ENCODE assay signal across 8 mouse cellular contexts in genomic region chr19:41442608-41442969, GRCm38 (mm10). TPM values are rescaled to one million over a fixed set of nuclear protein-coding genes. Genes with fewer than 3 reads are reported as not detected.
DNase-seq lines count a peak whose midpoint lies in the region; ATAC-seq lines count a peak whose summit lies in the region.

No protein-coding gene starts in this region.

- peak; percentile 13 for DNase-seq in cerebellum, adult 11 months
- DNase-seq in adrenal gland, postnatal 10 days, result peak; percentile 83
- DNase-seq in heart, postnatal 14 days, result peak; percentile 58 to 68
- peak; percentile 42 to 81 for DNase-seq in kidney, postnatal 36 days
- peak; percentile 61 for DNase-seq in spleen, adult 12 weeks (ENCODE audit: low spot score)

- no peak for ATAC-seq in cerebellum, adult (ENCODE audit: insufficient number of reproducible peaks, low FRiP score, low TSS enrichment)
- peak; percentile 94 for ATAC-seq in erythroblast, adult 5-6 weeks (replicated peaks; ENCODE audit: low FRiP score, poor library complexity, severe bottlenecking)
- ATAC-seq in megakaryocyte, adult 5-6 weeks (ENCODE audit: poor library complexity, severe bottlenecking), result peak; percentile 80

- intact Hi-C loops in heart, postnatal 14 days (cut with DNase I), result no loop called here

RNA-seq across cellular contexts. Expression of gene Lcor, which starts 39.8 kb away (rescaled TPM):
- total RNA-seq in adrenal gland, postnatal 10 days (2021), result 10 to 100 TPM; 13.9 to 17.7 TPM
- total RNA-seq in erythroblast, adult 5-6 weeks (2015; ENCODE audit: low replicate concordance), result 57.1 and 63.6 TPM in 2 replicates
- total RNA-seq in erythroblast, adult 5-6 weeks (2017; ENCODE audit: low replicate concordance), result 136 and 155 TPM in 2 replicates
- 10 to 100 TPM; 11.7 to 13.0 TPM for total RNA-seq in heart, postnatal 14 days (2021)
- total RNA-seq in megakaryocyte, adult 5-6 weeks (2015), result 8.6 and 11.2 TPM in 2 replicates
- total RNA-seq in megakaryocyte, adult 5-6 weeks (2017), result 13.3 and 19.6 TPM in 2 replicates

RNA-seq across cellular contexts. Expression of gene Pik3ap1, which starts 57.7 kb away (rescaled TPM):
- 1 to 10 TPM; 6.2 to 8.7 TPM for total RNA-seq in adrenal gland, postnatal 10 days (2021)
- 8.1 and 14.6 TPM in 2 replicates for total RNA-seq in erythroblast, adult 5-6 weeks (2015; ENCODE audit: low replicate concordance)
- total RNA-seq in erythroblast, adult 5-6 weeks (2017; ENCODE audit: low replicate concordance), result 8.9 and 10.5 TPM in 2 replicates
- 1 to 10 TPM; 1.5 TPM for total RNA-seq in heart, postnatal 14 days (2021)
- total RNA-seq in megakaryocyte, adult 5-6 weeks (2015), result 16.8 and 17.9 TPM in 2 replicates
- total RNA-seq in megakaryocyte, adult 5-6 weeks (2017), result 15.3 and 20.4 TPM in 2 replicates

Comparison
In these comparisons a context has a peak if more than half of its experiments do, and no peak if none do; other contexts are left out.
1. DNase-seq: peak in every context shown above with its lines; median percentile 83 in adrenal gland, postnatal 10 days; 63 in heart, postnatal 14 days; 62 in kidney, postnatal 36 days; 61 in spleen, adult 12 weeks; 13 in cerebellum, adult 11 months.